Mouse (Mus musculus) neural tube, embryonic 15.5 days (tissue): ENCODE results near the gene Rad54l. TPM values are rescaled to one million over a fixed set of nuclear protein-coding genes. Genes with fewer than 3 reads are reported as not detected.

Experiments used
- ATAC-seq: fragments of 200-750 bp; cut with Nextera tagmentation; 2 replicates; pipeline ENCODE4 v1.8.0; 2017; ENCODE audit warnings: mild to moderate bottlenecking, moderate TSS enrichment, moderate library complexity; ENCODE audit not compliant: low FRiP score
- H3K27ac ChIP-seq: fragments of 300-500 bp; sonication (generic); replicated peaks from 2 replicates; pipeline ENCODE4 v1.5.1; 2015; ENCODE audit warnings: mild to moderate bottlenecking, inconsistent platforms
- H3K27me3 ChIP-seq: fragments of 300-500 bp; sonication (generic); replicated peaks from 2 replicates; pipeline ENCODE4 v1.6.1; 2015; ENCODE audit warnings: inconsistent platforms
- H3K36me3 ChIP-seq: fragments of 300-500 bp; sonication (generic); 2 replicates; pipeline ENCODE4 v1.6.1; 2015; ENCODE audit warnings: inconsistent platforms
- H3K4me1 ChIP-seq: fragments of 300-500 bp; sonication (generic); 2 replicates; pipeline ENCODE4 v1.6.1; 2015; ENCODE audit warnings: inconsistent platforms
- H3K4me2 ChIP-seq: fragments of 300-500 bp; sonication (generic); 2 replicates; pipeline ENCODE4 v1.6.1; 2015; ENCODE audit warnings: inconsistent platforms, mild to moderate bottlenecking, moderate library complexity
- H3K4me3 ChIP-seq: fragments of 300-500 bp; sonication (generic); replicated peaks from 2 replicates; pipeline ENCODE4 v1.5.1; 2015; ENCODE audit warnings: mild to moderate bottlenecking, inconsistent platforms
- H3K9ac ChIP-seq: fragments of 300-500 bp; sonication (generic); replicated peaks from 2 replicates; pipeline ENCODE4 v1.6.1; 2015; ENCODE audit warnings: mild to moderate bottlenecking, inconsistent platforms
- H3K9me3 ChIP-seq: fragments of 300-500 bp; sonication (generic); replicated peaks from 2 replicates; pipeline ENCODE4 v1.6.1; 2016; ENCODE audit warnings: inconsistent platforms
- WGBS: fragments of 180-500 bp; shearing (Covaris S2); methylation state at CpG from one replicate; pipeline ENCODE4 v1.1.7; 2015; ENCODE audit warnings: mixed read lengths; 5-methylcytosine and 5-hydroxymethylcytosine counted together
- polyA plus RNA-seq: library from polyadenylated mRNA; unstranded; fragments of >200 nt; fragmentation: Nextera tagmentation; extraction: Ambion mirVana; gene quantifications from 2 replicates; pipeline ENCODE4 v1.2.1, GENCODE M21; 2015

Rad54l gene
- polyA plus RNA-seq, 1 experiment from 2014 or later, result 5.6 TPM

GRCm38 (mm10) chr4:116137421-116137996 is 14.0 kb upstream of the Rad54l start:
- Histone ChIP-seq H3K9ac (no peak overlapping the region), H3K27me3 (no peaks in the 10 kb centered on the region), H3K4me3 (no peak overlapping the region), H3K9me3 (no peaks in the 10 kb centered on the region), H3K27ac (no peak overlapping the region), H3K4me1 (no peaks in the 10 kb centered on the region), H3K4me2 (no peak overlapping the region), H3K36me3 (no peaks in the 10 kb centered on the region)
- no peak for ATAC-seq
- WGBS, result 57% methylated on average over 13 of the region's 13 CpGs

GRCm38 (mm10) chr4:116134990-116135389 is 11.5 kb upstream of the Rad54l start:
- ATAC-seq, result no peak
- no peaks in the 10 kb centered on the region for H3K27me3 ChIP-seq
- no peak overlapping the region for H3K27ac ChIP-seq
- no peaks in the 10 kb centered on the region for H3K36me3 ChIP-seq
- no peaks in the 10 kb centered on the region for H3K4me1 ChIP-seq
- no peak overlapping the region for H3K4me3 ChIP-seq
- no peak overlapping the region for H3K4me2 ChIP-seq
- 36% methylated on average over 2 of the region's 2 CpGs for WGBS
- no peak overlapping the region for H3K9ac ChIP-seq
- H3K9me3 ChIP-seq, result no peaks in the 10 kb centered on the region

- H3K27me3 ChIP-seq, result no peaks in the 10 kb centered on the region
- no peaks in the 10 kb centered on the region for H3K9me3 ChIP-seq
- H3K4me1 ChIP-seq, result no peaks in the 10 kb centered on the region
- no peaks in the 10 kb centered on the region for H3K36me3 ChIP-seq
- no peak overlapping the region for H3K4me3 ChIP-seq
- H3K4me2 ChIP-seq, result no peak overlapping the region
- H3K27ac ChIP-seq, result no peak overlapping the region
- no peak overlapping the region for H3K9ac ChIP-seq
- ATAC-seq, result no peak
- 85% methylated on average over 4 of the region's 4 CpGs for WGBS
Measured at GRCm38 (mm10) chr4:116133126-116133525, 9.6 kb upstream of the Rad54l start.

GRCm38 (mm10) chr4:116127956-116128355 is 4.5 kb upstream of the Rad54l start:
- Histone ChIP-seq H3K36me3 (no peaks in the 10 kb centered on the region), H3K9me3 (no peaks in the 10 kb centered on the region), H3K4me3 (no peak overlapping the region), H3K9ac (no peak overlapping the region), H3K4me2 (no peak overlapping the region), H3K27ac (no peak overlapping the region), H3K4me1 (peaks cover 16% of the 10 kb centered on the region), H3K27me3 (no peaks in the 10 kb centered on the region)
- 52% methylated on average over 6 of the region's 6 CpGs for WGBS
- ATAC-seq, result no peak

- no peak for ATAC-seq
- peaks cover 19% of the 10 kb centered on the region for H3K4me1 ChIP-seq
Measured at GRCm38 (mm10) chr4:116125803-116126386, 2.4 kb upstream of the Rad54l start.

GRCm38 (mm10) chr4:116122762-116123161 is 728 bp downstream of the Rad54l start:
- Histone ChIP-seq H3K9me3 (no peaks in the 10 kb centered on the region), H3K27ac (no peak overlapping the region), H3K9ac (no peak overlapping the region), H3K36me3 (no peaks in the 10 kb centered on the region), H3K4me2 (peak overlapping the region; percentile 66), H3K4me1 (peaks cover 19% of the 10 kb centered on the region), H3K27me3 (no peaks in the 10 kb centered on the region), H3K4me3 (peak overlapping the region; percentile 63)
- WGBS, result 6% methylated on average over 1 of the region's 1 CpGs
- no peak for ATAC-seq

More at GRCm38 (mm10) chr4:116125803-116126386, 2.4 kb upstream of the Rad54l start:
- Histone ChIP-seq H3K36me3 (no peaks in the 10 kb centered on the region), H3K4me3 (no peak overlapping the region), H3K27ac (no peak overlapping the region), H3K4me2 (no peak overlapping the region), H3K27me3 (no peaks in the 10 kb centered on the region), H3K9ac (no peak overlapping the region), H3K9me3 (no peaks in the 10 kb centered on the region)
- 96% methylated on average over 4 of the region's 4 CpGs for WGBS

- ATAC-seq, result no peak
- Histone ChIP-seq H3K9me3 (no peaks in the 10 kb centered on the region), H3K9ac (no peak overlapping the region), H3K27me3 (no peaks in the 10 kb centered on the region), H3K27ac (no peak overlapping the region), H3K4me2 (no peak overlapping the region), H3K4me3 (no peak overlapping the region), H3K4me1 (no peaks in the 10 kb centered on the region), H3K36me3 (no peaks in the 10 kb centered on the region)
- 38% methylated on average over 2 of the region's 2 CpGs for WGBS
Measured at GRCm38 (mm10) chr4:116111486-116111885, 12.0 kb downstream of the Rad54l start.

- Histone ChIP-seq H3K4me1 (no peaks in the 10 kb centered on the region), H3K27ac (no peak overlapping the region), H3K4me2 (no peak overlapping the region), H3K36me3 (no peaks in the 10 kb centered on the region), H3K9me3 (no peaks in the 10 kb centered on the region), H3K4me3 (no peak overlapping the region), H3K9ac (no peak overlapping the region), H3K27me3 (no peaks in the 10 kb centered on the region)
- 97% methylated on average over 6 of the region's 6 CpGs for WGBS
- no peak for ATAC-seq
Measured at GRCm38 (mm10) chr4:116110695-116111094, 12.8 kb downstream of the Rad54l start.

- Histone ChIP-seq H3K9ac (no peak overlapping the region), H3K27ac (no peak overlapping the region), H3K4me1 (no peaks in the 10 kb centered on the region), H3K4me3 (no peak overlapping the region), H3K9me3 (no peaks in the 10 kb centered on the region), H3K4me2 (no peak overlapping the region), H3K36me3 (peaks cover 6% of the 10 kb centered on the region), H3K27me3 (no peaks in the 10 kb centered on the region)
- WGBS, result 97% methylated on average over 5 of the region's 5 CpGs
- ATAC-seq, result no peak
Measured at GRCm38 (mm10) chr4:116105278-116105677, 18.2 kb downstream of the Rad54l start.

- Histone ChIP-seq H3K27ac (no peak overlapping the region), H3K4me2 (no peak overlapping the region), H3K4me3 (no peak overlapping the region), H3K9ac (no peak overlapping the region), H3K4me1 (no peaks in the 10 kb centered on the region), H3K9me3 (no peaks in the 10 kb centered on the region), H3K27me3 (no peaks in the 10 kb centered on the region), H3K36me3 (peaks cover 48% of the 10 kb centered on the region)
- ATAC-seq, result no peak
- 89% methylated on average over 7 of the region's 7 CpGs for WGBS
Measured at GRCm38 (mm10) chr4:116100959-116101358, 22.5 kb downstream of the Rad54l start.

- Histone ChIP-seq H3K4me1 (no peaks in the 10 kb centered on the region), H3K4me3 (no peak overlapping the region), H3K36me3 (peaks cover 82% of the 10 kb centered on the region), H3K9me3 (no peaks in the 10 kb centered on the region), H3K27ac (no peak overlapping the region), H3K9ac (no peak overlapping the region), H3K4me2 (no peak overlapping the region), H3K27me3 (no peaks in the 10 kb centered on the region)
- ATAC-seq, result no peak
- WGBS, result 89% methylated on average over 8 of the region's 8 CpGs
Measured at GRCm38 (mm10) chr4:116097211-116097610, 26.3 kb downstream of the Rad54l start.

GRCm38 (mm10) chr4:116096291-116096690 is 27.2 kb downstream of the Rad54l start:
- Histone ChIP-seq H3K9ac (no peak overlapping the region), H3K4me2 (no peak overlapping the region), H3K4me3 (no peak overlapping the region), H3K4me1 (no peaks in the 10 kb centered on the region), H3K36me3 (peaks cover 90% of the 10 kb centered on the region), H3K9me3 (no peaks in the 10 kb centered on the region), H3K27ac (no peak overlapping the region), H3K27me3 (no peaks in the 10 kb centered on the region)
- ATAC-seq, result no peak
- 92% methylated on average over 10 of the region's 10 CpGs for WGBS
